Mouse (Mus musculus): Measurements from ENCODE around the gene Bhlha9.
"Not testable (repeated sequence)": the region's sequence is repeated elsewhere in the genome, so short reads cannot be mapped to it uniquely, and the experiment has no call there.

Gene Bhlha9

GRCm38 (mm10) chr11:76661790-76662468 is 10.3 kb upstream of the Bhlha9 start:
- DNase-seq (ENCODE audit: low read depth, low spot score), result no peak

- DNase-seq (ENCODE audit: low read depth, low spot score), result no peak
Observed at GRCm38 (mm10) chr11:76666002-76666649, 6.1 kb upstream of the Bhlha9 start.

GRCm38 (mm10) chr11:76667807-76668206 is 4.5 kb upstream of the Bhlha9 start:
- DNase-seq (ENCODE audit: low read depth, low spot score), result no peak

- DNase-seq (ENCODE audit: low read depth, low spot score), result no peak
Observed at GRCm38 (mm10) chr11:76672561-76673384, 503 bp downstream of the Bhlha9 start.

GRCm38 (mm10) chr11:76674199-76674598 is 1.9 kb downstream of the Bhlha9 start:
- DNase-seq (ENCODE audit: low read depth, low spot score), result no peak

- DNase-seq (ENCODE audit: low read depth, low spot score), result no peak
Observed at GRCm38 (mm10) chr11:76674704-76675103, 2.4 kb downstream of the Bhlha9 start.

- DNase-seq (ENCODE audit: low read depth, low spot score), result not testable (repeated sequence)
Observed at GRCm38 (mm10) chr11:76679508-76679907, 7.2 kb downstream of the Bhlha9 start, which contains the start of gene Trarg1. Gene Trarg1, plus strand, starts transcription at chr11:76679808.

- DNase-seq (ENCODE audit: low read depth, low spot score), result no peak
Observed at GRCm38 (mm10) chr11:76685604-76686003, 13.3 kb downstream of the Bhlha9 start.

GRCm38 (mm10) chr11:76692096-76692495 is 19.8 kb downstream of the Bhlha9 start:
- DNase-seq (ENCODE audit: low read depth, low spot score), result no peak

- no peak for DNase-seq (ENCODE audit: low read depth, low spot score)
Observed at GRCm38 (mm10) chr11:76695810-76696209, 23.5 kb downstream of the Bhlha9 start.

GRCm38 (mm10) chr11:76699626-76700025 is 27.4 kb downstream of the Bhlha9 start:
- no peak for DNase-seq (ENCODE audit: low read depth, low spot score)

- no peak for DNase-seq (ENCODE audit: low read depth, low spot score)
Observed at GRCm38 (mm10) chr11:76707656-76708055, 35.4 kb downstream of the Bhlha9 start.

- no peak for DNase-seq (ENCODE audit: low read depth, low spot score)
Observed at GRCm38 (mm10) chr11:76708066-76708465, 35.8 kb downstream of the Bhlha9 start.

GRCm38 (mm10) chr11:76708881-76709280 is 36.6 kb downstream of the Bhlha9 start:
- DNase-seq (ENCODE audit: low read depth, low spot score), result no peak

- peak; percentile 21 for DNase-seq (ENCODE audit: low read depth, low spot score)
Observed at GRCm38 (mm10) chr11:76709625-76710452, 37.6 kb downstream of the Bhlha9 start.

- no peak for DNase-seq (ENCODE audit: low read depth, low spot score)
Observed at GRCm38 (mm10) chr11:76717000-76717399, 44.7 kb downstream of the Bhlha9 start.

All from forelimb bud, embryonic 11.5 days (tissue).